Mouse (Mus musculus) megakaryocyte, adult 5-6 weeks (primary cell): ENCODE measurements around the gene Lrrc42. TPM values are rescaled to one million over a fixed set of nuclear protein-coding genes. Genes with fewer than 3 reads are reported as not detected.

ENCODE experiments used
- ATAC-seq: 2 replicates; pipeline ENCODE4 v1.8.0; 2016; ENCODE audit warnings: mild to moderate bottlenecking, inconsistent platforms; ENCODE audit not compliant: poor library complexity, severe bottlenecking
- total RNA-seq, 2 experiments: library from RNA; stranded (forward) in 1 of 2; stranded (reverse) in 1 of 2; fragments of 153-499, 151-499 nt in 1 of 2; fragments of 221-1000, 200-1000 nt in 1 of 2; gene quantifications; 2 replicates each; pipeline versions ENCODE4 v1.2.3 to v1.2.4; 2015 to 2017

Lrrc42 gene
- total RNA-seq, 2 experiments from 2014 or later: 3.2 to 11.0 TPM

- ATAC-seq: no peak
Observed at GRCm38 (mm10) chr4:107250494-107250893, 2.8 kb downstream of the Lrrc42 start.

GRCm38 (mm10) chr4:107249471-107249870, 3.9 kb downstream of the Lrrc42 start:
- no peak for ATAC-seq

- ATAC-seq: no peak
Observed at GRCm38 (mm10) chr4:107248061-107248460, 5.3 kb downstream of the Lrrc42 start.

GRCm38 (mm10) chr4:107247110-107247509, 6.2 kb downstream of the Lrrc42 start:
- ATAC-seq: no peak

GRCm38 (mm10) chr4:107246040-107246439, 7.3 kb downstream of the Lrrc42 start:
- ATAC-seq: no peak

- ATAC-seq: no peak
Observed at GRCm38 (mm10) chr4:107245368-107245767, 8.0 kb downstream of the Lrrc42 start.

- no peak for ATAC-seq
Observed at GRCm38 (mm10) chr4:107243365-107244333, 9.7 kb downstream of the Lrrc42 start.

- ATAC-seq: no peak
Observed at GRCm38 (mm10) chr4:107240196-107240595, 13.1 kb downstream of the Lrrc42 start.

- ATAC-seq: no peak
Observed at GRCm38 (mm10) chr4:107238253-107238652, 15.1 kb downstream of the Lrrc42 start.

GRCm38 (mm10) chr4:107232219-107232618, 21.1 kb downstream of the Lrrc42 start:
- no peak for ATAC-seq

GRCm38 (mm10) chr4:107226313-107226712, 27.0 kb downstream of the Lrrc42 start:
- ATAC-seq: no peak

GRCm38 (mm10) chr4:107223225-107224204, 29.8 kb downstream of the Lrrc42 start:
- ATAC-seq: peak; percentile 27; the same call in 1 of the 2 replicates

- no peak for ATAC-seq
Observed at GRCm38 (mm10) chr4:107221524-107221923, 31.8 kb downstream of the Lrrc42 start.

GRCm38 (mm10) chr4:107217574-107217973, 35.8 kb downstream of the Lrrc42 start:
- no peak for ATAC-seq

GRCm38 (mm10) chr4:107213279-107214011, 39.9 kb downstream of the Lrrc42 start:
- peak; percentile 66 for ATAC-seq

- no peak for ATAC-seq
Observed at GRCm38 (mm10) chr4:107211936-107212335, 41.4 kb downstream of the Lrrc42 start.

GRCm38 (mm10) chr4:107211465-107211864, 41.9 kb downstream of the Lrrc42 start:
- ATAC-seq: no peak

GRCm38 (mm10) chr4:107210483-107211097, 42.7 kb downstream of the Lrrc42 start:
- ATAC-seq: peak; percentile 68

GRCm38 (mm10) chr4:107208880-107209279, 44.5 kb downstream of the Lrrc42 start, which contains the start of gene Ldlrad1:
TSS of gene Ldlrad1 (plus strand) at chr4:107209180.
- ATAC-seq: no peak

GRCm38 (mm10) chr4:107207016-107207415, 46.3 kb downstream of the Lrrc42 start:
- ATAC-seq: no peak
